Mouse (Mus musculus) lung, postnatal 0 days (tissue): ENCODE results near the gene Alg9. TPM values are rescaled to one million over a fixed set of nuclear protein-coding genes. Genes with fewer than 3 reads are reported as not detected.

Experiments
- ATAC-seq: fragments of 200-750 bp; cut with Nextera tagmentation; 2 replicates; pipeline ENCODE4 v1.8.0; 2017; ENCODE audit warnings: moderate library complexity
- DNase-seq: peaks from one replicate; pipeline ENCODE4 v3.0.0-alpha.2; 2016; ENCODE audit warnings: low spot score
- H3K27ac ChIP-seq: fragments of 300-500 bp; sonication (generic); 2 replicates; pipeline ENCODE4 v1.5.1; 2014; ENCODE audit warnings: antibody characterized with exemption, mild to moderate bottlenecking, low read length, mixed read lengths
- H3K27me3 ChIP-seq: fragments of 300-500 bp; sonication (generic); replicated peaks from 2 replicates; pipeline ENCODE4 v1.6.1; 2014; ENCODE audit warnings: low read length, mixed read lengths; ENCODE audit not compliant: insufficient read depth
- H3K36me3 ChIP-seq: fragments of 300-500 bp; sonication (generic); 2 replicates; pipeline ENCODE4 v1.6.1; 2014; ENCODE audit warnings: low read length, mixed read lengths; ENCODE audit not compliant: insufficient read depth
- H3K4me1 ChIP-seq: fragments of 300-500 bp; sonication (generic); 2 replicates; pipeline ENCODE4 v1.6.1; 2014; ENCODE audit warnings: antibody characterized with exemption, low read depth, low read length, mixed read lengths; ENCODE audit not compliant: insufficient read depth
- H3K4me2 ChIP-seq: fragments of 300-500 bp; sonication (generic); replicated peaks from 2 replicates; pipeline ENCODE4 v1.6.1; 2014; ENCODE audit warnings: low read depth, mild to moderate bottlenecking, low read length, moderate library complexity, mixed read lengths
- H3K4me3 ChIP-seq: fragments of 300-500 bp; sonication (generic); 2 replicates; pipeline ENCODE4 v1.5.1; 2014; ENCODE audit warnings: low read depth, low read length
- H3K9ac ChIP-seq: fragments of 300-500 bp; sonication (generic); replicated peaks from 2 replicates; pipeline ENCODE4 v1.6.1; 2014; ENCODE audit warnings: low read depth, mild to moderate bottlenecking
- H3K9me3 ChIP-seq: fragments of 300-500 bp; sonication (generic); 2 replicates; pipeline ENCODE4 v1.6.1; 2016; ENCODE audit warnings: low read length, mixed read lengths
- CTCF ChIP-seq: IDR thresholded peaks from 2 replicates; pipeline ENCODE4 v1.5.1; 2016; ENCODE audit warnings: antibody characterized with exemption, mild to moderate bottlenecking
- EP300 ChIP-seq: IDR thresholded peaks from 2 replicates; pipeline ENCODE4 v1.6.1; 2016; ENCODE audit warnings: antibody characterized with exemption, mild to moderate bottlenecking, control low read depth
- WGBS: fragments of 180-500 bp; shearing (Covaris S2); extraction: QIAGEN DNeasy Blood & Tissue Kit; methylation state at CpG from one replicate; pipeline ENCODE4 v1.1.7; 2014; 5-methylcytosine and 5-hydroxymethylcytosine counted together
- polyA plus RNA-seq: library from polyadenylated mRNA; unstranded; fragments of >200 nt; fragmentation: Nextera tagmentation; extraction: Ambion mirVana; gene quantifications from 2 replicates; pipeline ENCODE4 v1.2.1, GENCODE M21; 2015

The Alg9 gene
- polyA plus RNA-seq, 1 experiment from 2014 or later: 17.9 TPM

DNA sequence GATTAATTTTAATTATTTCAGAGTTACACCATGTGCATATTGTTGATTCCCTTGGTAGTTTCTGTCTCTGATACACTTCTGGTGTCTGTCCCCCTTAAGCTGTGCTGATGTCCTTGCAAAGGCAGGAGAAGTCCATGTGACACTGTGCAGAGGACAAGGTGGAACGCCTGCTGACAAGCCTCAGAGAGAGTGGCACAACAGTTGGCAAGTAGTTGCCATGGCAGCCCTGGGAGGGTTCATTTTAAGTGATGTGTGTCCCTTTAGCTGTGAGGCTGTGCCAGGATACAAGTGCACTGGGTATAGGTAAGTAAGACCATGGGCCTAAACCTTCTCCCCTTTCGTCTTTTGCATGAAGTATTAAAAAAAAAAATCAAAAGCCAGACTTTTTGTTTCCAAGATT, 4.8 kb upstream of the Alg9 start:
- H3K4me3 ChIP-seq: no peak overlapping the region
- no peaks in the 10 kb centered on the region for H3K9me3 ChIP-seq
- H3K9ac ChIP-seq: no peak overlapping the region
- 87% methylated on average over 2 of the region's 2 CpGs for WGBS
- DNase-seq (no peak), ATAC-seq (no peak)
- TF ChIP-seq EP300 (no peak), CTCF (no peak)
- no peak overlapping the region for H3K4me2 ChIP-seq
- no peak overlapping the region for H3K27ac ChIP-seq
- H3K36me3 ChIP-seq: no peaks in the 10 kb centered on the region; the same call in 1 of the 2 replicates
- peaks cover 7% of the 10 kb centered on the region; the same call in 1 of the 2 replicates for H3K4me1 ChIP-seq
- no peaks in the 10 kb centered on the region for H3K27me3 ChIP-seq

GRCm38 (mm10) chr9:50774026-50774462, 775 bp upstream of the Alg9 start:
- no peaks in the 10 kb centered on the region for H3K9me3 ChIP-seq
- peaks cover 4% of the 10 kb centered on the region; the same call in 1 of the 2 replicates for H3K4me1 ChIP-seq
- no peak overlapping the region for H3K27ac ChIP-seq
- no peaks in the 10 kb centered on the region for H3K27me3 ChIP-seq
- H3K36me3 ChIP-seq: no peaks in the 10 kb centered on the region; the same call in 1 of the 2 replicates
- DNase-seq (no peak), ATAC-seq (no peak)
- TF ChIP-seq EP300: no peak
- H3K9ac ChIP-seq: no peak overlapping the region
- peak overlapping the region; percentile 98 for H3K4me2 ChIP-seq
- WGBS: 55% methylated on average over 4 of the region's 4 CpGs
- no peak overlapping the region for H3K4me3 ChIP-seq

DNA sequence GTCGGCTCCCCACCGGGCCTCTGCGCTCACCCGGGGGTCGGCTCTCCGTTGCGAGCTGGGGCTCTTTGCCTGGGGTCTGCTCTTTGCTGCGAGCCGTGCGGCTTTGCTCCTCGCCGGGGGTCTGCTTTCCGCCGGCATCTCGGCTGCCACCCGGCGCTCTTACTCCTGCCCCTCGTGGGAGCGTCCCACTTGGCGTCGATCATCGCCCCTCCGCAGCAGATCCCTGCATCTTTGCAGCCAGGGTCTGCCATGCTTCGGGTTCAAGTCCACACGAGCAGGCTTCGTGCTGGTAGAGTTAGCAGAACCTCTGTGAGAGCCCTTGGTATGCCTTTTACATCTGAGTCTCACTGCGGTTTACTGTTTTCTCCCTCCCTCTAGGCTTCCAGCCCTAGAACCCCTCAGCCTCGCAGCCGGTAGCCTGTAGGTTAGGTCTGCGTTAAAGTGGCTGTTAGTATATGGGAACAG, 875 bp downstream of the Alg9 start:
- WGBS: under 1% methylated on average over 28 of the region's 30 CpGs
- H3K4me2 ChIP-seq: peak overlapping the region; percentile 98
- TF ChIP-seq CTCF: no peak
- no peak for TF ChIP-seq EP300

DNA sequence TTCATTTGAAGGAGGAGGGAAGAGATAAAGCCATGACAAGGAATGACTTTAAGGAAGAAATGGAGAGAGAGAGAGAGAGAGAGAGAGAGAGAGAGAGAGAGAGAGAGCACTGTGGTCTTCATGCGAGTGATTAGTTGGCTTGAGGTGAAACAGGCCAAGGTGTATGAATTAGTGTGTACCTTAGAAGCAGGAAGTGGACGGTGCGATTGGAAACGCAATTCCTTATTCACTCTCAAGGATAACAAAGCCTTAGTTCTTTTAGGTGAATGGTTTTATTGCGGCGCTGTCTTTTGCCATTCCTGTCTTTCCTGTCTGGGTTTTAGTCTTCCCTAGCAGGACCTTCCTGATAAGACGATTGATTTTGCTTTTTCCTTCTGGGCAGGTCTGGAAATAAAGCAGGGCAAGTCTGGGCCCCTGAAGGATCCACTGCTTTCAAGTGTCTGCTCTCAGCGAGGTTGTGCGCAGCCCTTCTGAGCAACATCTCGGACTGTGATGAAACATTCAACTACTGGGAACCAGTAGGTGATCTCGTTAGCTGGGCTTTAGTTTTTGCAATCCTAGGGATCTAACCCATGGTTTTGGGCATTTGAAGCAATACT, 1.4 kb downstream of the Alg9 start:
- Histone ChIP-seq H3K4me1 (peaks cover 4% of the 10 kb centered on the region; the same call in 1 of the 2 replicates), H3K4me2 (peak overlapping the region; percentile 98), H3K27me3 (no peaks in the 10 kb centered on the region), H3K9ac (peak overlapping the region; percentile 88), H3K9me3 (no peaks in the 10 kb centered on the region), H3K27ac (no peak overlapping the region), H3K36me3 (0 out of 2 replicates have a peak, but pooled peaks cover 8% of the 10 kb centered on the region), H3K4me3 (peak overlapping the region; percentile 98; the same call in 1 of the 2 replicates)
- 42% methylated on average over 11 of the region's 11 CpGs for WGBS
- DNase-seq (no peak), ATAC-seq (no peak)
- TF ChIP-seq EP300: no peak
- TF ChIP-seq CTCF: no peak

More for the DNA sequence above, 875 bp downstream of the Alg9 start:
- ATAC-seq: peak; percentile 34
- no peak overlapping the region for H3K27ac ChIP-seq
- H3K4me3 ChIP-seq: peak overlapping the region; percentile 98
- H3K9ac ChIP-seq: peak overlapping the region; percentile 88
- H3K4me1 ChIP-seq: peaks cover 4% of the 10 kb centered on the region; the same call in 1 of the 2 replicates
- no peak for DNase-seq
- peaks cover 8% of the 10 kb centered on the region; the same call in 1 of the 2 replicates for H3K36me3 ChIP-seq
- no peaks in the 10 kb centered on the region for H3K27me3 ChIP-seq
- no peaks in the 10 kb centered on the region for H3K9me3 ChIP-seq

GRCm38 (mm10) chr9:50782155-50782554, 7.3 kb downstream of the Alg9 start:
- Histone ChIP-seq H3K36me3 (peaks cover 26% of the 10 kb centered on the region), H3K27ac (no peak overlapping the region), H3K4me3 (no peak overlapping the region), H3K4me1 (no peaks in the 10 kb centered on the region), H3K9ac (no peak overlapping the region), H3K27me3 (no peaks in the 10 kb centered on the region), H3K9me3 (no peaks in the 10 kb centered on the region), H3K4me2 (no peak overlapping the region)
- DNase-seq (no peak), ATAC-seq (no peak)
- TF ChIP-seq CTCF (peak; percentile 64), EP300 (no peak)
- 72% methylated on average over 2 of the region's 2 CpGs for WGBS

- peaks cover 3% of the 10 kb centered on the region; the same call in 1 of the 2 replicates for H3K36me3 ChIP-seq
- WGBS: 84% methylated on average over 3 of the region's 3 CpGs
Measured at GRCm38 (mm10) chr9:50795266-50795665, 20.4 kb downstream of the Alg9 start.

More at GRCm38 (mm10) chr9:50795266-50795665, 20.4 kb downstream of the Alg9 start:
- H3K4me2 ChIP-seq: no peak overlapping the region
- H3K27ac ChIP-seq: no peak overlapping the region
- H3K27me3 ChIP-seq: no peaks in the 10 kb centered on the region
- H3K9me3 ChIP-seq: no peaks in the 10 kb centered on the region
- H3K4me1 ChIP-seq: no peaks in the 10 kb centered on the region
- ATAC-seq: no peak
- H3K4me3 ChIP-seq: no peak overlapping the region
- no peak overlapping the region for H3K9ac ChIP-seq
- no peak for DNase-seq
- no peak for TF ChIP-seq EP300
- no peak for TF ChIP-seq CTCF
